Mouse (Mus musculus) kidney, adult 2 months (tissue): ENCODE data around the gene Fam155a. TPM values are rescaled to one million over a fixed set of nuclear protein-coding genes. Genes with fewer than 3 reads are reported as not detected.
A peak's percentile ranks its signal among the peaks of the same experiment; 100 is the strongest.

Experiments
- DNase-seq: peaks from one replicate; pipeline ENCODE4 v3.0.0; 2021
- H3K27ac ChIP-seq: fragments of 200-500 bp; 2 replicates; pipeline ENCODE4 v1.5.1; 2012; ENCODE audit warnings: low read depth, low read length, control low read depth, inconsistent platforms; ENCODE audit not compliant: insufficient read depth
- H3K27me3 ChIP-seq: fragments of 200-500 bp; replicated peaks from 2 replicates; pipeline ENCODE4 v1.6.1; 2012; ENCODE audit warnings: mild to moderate bottlenecking, moderate library complexity, low read length, inconsistent platforms; ENCODE audit not compliant: control insufficient read depth, insufficient read depth
- H3K36me3 ChIP-seq: fragments of 200-500 bp; 2 replicates; pipeline ENCODE4 v1.6.1; 2012; ENCODE audit warnings: mild to moderate bottlenecking, moderate library complexity, low read length, inconsistent platforms; ENCODE audit not compliant: control insufficient read depth, insufficient read depth
- H3K4me1 ChIP-seq: fragments of 200-500 bp; 2 replicates; pipeline ENCODE4 v1.6.1; 2011; ENCODE audit warnings: low read length; ENCODE audit not compliant: control insufficient read depth, insufficient read depth
- H3K4me3 ChIP-seq: fragments of 200-500 bp; 2 replicates; pipeline ENCODE4 v1.5.1; 2011; ENCODE audit warnings: mild to moderate bottlenecking, low read depth, low read length, control low read depth; ENCODE audit not compliant: insufficient read depth
- CTCF ChIP-seq: fragments of 200-500 bp; conservative IDR thresholded peaks from 2 replicates; pipeline ENCODE4 v1.5.1; 2011; ENCODE audit warnings: low read depth, mild to moderate bottlenecking, control low read depth, low read length, moderate library complexity, mixed read lengths; ENCODE audit not compliant: insufficient read depth, insufficient read length
- POLR2A ChIP-seq: fragments of 200-500 bp; IDR thresholded peaks from one replicate; pipeline ENCODE4 v1.6.1; 2011; ENCODE audit warnings: low read depth, low read length, control low read depth
- WGBS: fragments of 180-500 bp; shearing (Covaris S2); methylation state at CpG from one replicate; pipeline ENCODE4 v1.1.7; 2018; 5-methylcytosine and 5-hydroxymethylcytosine counted together
- polyA plus RNA-seq: library from polyadenylated mRNA; depleted of rRNA; stranded (reverse); fragments of >200 nt; gene quantifications from 2 replicates; pipeline ENCODE4 v1.2.3, GENCODE M21; 2012

Gene Fam155a
- polyA plus RNA-seq, 1 experiment: 0.08 TPM

- WGBS: 67% methylated on average over 7 of the region's 7 CpGs
- no peak for DNase-seq
- H3K27ac ChIP-seq: no peak overlapping the region
- H3K4me1 ChIP-seq: no peaks in the 10 kb centered on the region
- H3K4me3 ChIP-seq: no peak overlapping the region
- H3K36me3 ChIP-seq: no peaks in the 10 kb centered on the region
- TF ChIP-seq CTCF: no peak
- no peak for TF ChIP-seq POLR2A
- no peaks in the 10 kb centered on the region for H3K27me3 ChIP-seq
Measured at GRCm38 (mm10) chr8:9448613-9449012, 322.3 kb downstream of the Fam155a start.

- Histone ChIP-seq H3K4me3 (no peak overlapping the region), H3K4me1 (no peaks in the 10 kb centered on the region; the same call in 1 of the 2 replicates), H3K27me3 (no peaks in the 10 kb centered on the region), H3K27ac (no peak overlapping the region), H3K36me3 (no peaks in the 10 kb centered on the region)
- WGBS: 80% methylated on average over 4 of the region's 4 CpGs
- TF ChIP-seq POLR2A: no peak
- TF ChIP-seq CTCF: no peak
- DNase-seq: no peak
Measured at GRCm38 (mm10) chr8:9437822-9438221, 333.1 kb downstream of the Fam155a start.

GRCm38 (mm10) chr8:9435501-9435900 is 335.5 kb downstream of the Fam155a start:
- Histone ChIP-seq H3K27me3 (no peaks in the 10 kb centered on the region), H3K4me1 (no peaks in the 10 kb centered on the region; the same call in 1 of the 2 replicates), H3K27ac (no peak overlapping the region), H3K4me3 (no peak overlapping the region), H3K36me3 (no peaks in the 10 kb centered on the region)
- peak; percentile 9 for DNase-seq
- WGBS: 39% methylated on average over 10 of the region's 10 CpGs
- TF ChIP-seq POLR2A (no peak), CTCF (no peak)

GRCm38 (mm10) chr8:9432635-9433372 is 338.2 kb downstream of the Fam155a start:
- TF ChIP-seq CTCF (no peak), POLR2A (no peak)
- Histone ChIP-seq H3K27ac (peak overlapping the region; percentile 29; the same call in 1 of the 2 replicates), H3K4me3 (no peak overlapping the region), H3K36me3 (no peaks in the 10 kb centered on the region), H3K27me3 (no peaks in the 10 kb centered on the region), H3K4me1 (no peaks in the 10 kb centered on the region; the same call in 1 of the 2 replicates)
- peak; percentile 81 for DNase-seq
- 43% methylated on average over 11 of the region's 11 CpGs for WGBS

GRCm38 (mm10) chr8:9428846-9429245 is 342.1 kb downstream of the Fam155a start:
- TF ChIP-seq POLR2A (no peak), CTCF (no peak)
- no peaks in the 10 kb centered on the region; the same call in 1 of the 2 replicates for H3K4me1 ChIP-seq
- H3K27ac ChIP-seq: no peak overlapping the region
- WGBS: 64% methylated on average over 4 of the region's 4 CpGs
- DNase-seq: no peak
- no peak overlapping the region for H3K4me3 ChIP-seq
- no peaks in the 10 kb centered on the region for H3K36me3 ChIP-seq
- no peaks in the 10 kb centered on the region for H3K27me3 ChIP-seq

- WGBS: 79% methylated on average over 2 of the region's 2 CpGs
- H3K36me3 ChIP-seq: no peaks in the 10 kb centered on the region
- no peaks in the 10 kb centered on the region for H3K27me3 ChIP-seq
- DNase-seq: no peak
- no peak for TF ChIP-seq CTCF
- TF ChIP-seq POLR2A: no peak
- H3K27ac ChIP-seq: no peak overlapping the region
- no peak overlapping the region for H3K4me3 ChIP-seq
- no peaks in the 10 kb centered on the region for H3K4me1 ChIP-seq
Measured at GRCm38 (mm10) chr8:9424069-9424468, 346.9 kb downstream of the Fam155a start.

GRCm38 (mm10) chr8:9423590-9423989 is 347.4 kb downstream of the Fam155a start:
- no peaks in the 10 kb centered on the region for H3K4me1 ChIP-seq
- no peak overlapping the region for H3K4me3 ChIP-seq
- no peaks in the 10 kb centered on the region for H3K36me3 ChIP-seq
- no peaks in the 10 kb centered on the region for H3K27me3 ChIP-seq
- 57% methylated on average over 5 of the region's 5 CpGs for WGBS
- TF ChIP-seq CTCF (no peak), POLR2A (no peak)
- no peak overlapping the region for H3K27ac ChIP-seq
- no peak for DNase-seq
